Mouse (Mus musculus): ENCODE measurements at regions not wholly inside any gene's neighbourhood (a gene's known extent, or its start where the extent isn't known, plus 50 kb on each side); places are given as distances from the start of the nearest gene placed in this dataset.

DNA sequence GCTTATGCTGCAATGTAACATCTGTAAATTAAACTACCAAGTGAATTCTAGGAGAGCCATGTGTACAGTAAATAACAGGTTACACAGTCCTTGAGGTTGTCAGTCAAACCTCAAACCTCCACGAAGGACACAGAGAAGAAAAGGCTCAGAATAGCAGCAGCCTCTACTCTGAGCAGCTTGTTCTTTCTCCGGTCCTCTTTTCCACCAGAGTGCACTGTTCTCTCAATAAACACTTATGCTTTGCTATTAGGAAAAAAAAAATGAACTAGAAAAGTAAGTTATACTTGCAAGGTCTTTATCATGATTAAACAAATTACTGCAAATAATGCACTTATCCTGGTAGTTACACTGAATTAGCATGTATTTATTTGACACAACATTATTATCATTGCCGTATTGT lies 89.6 kb downstream of the Amy2a5 start:
- in situ Hi-C loops (cut with MboI, MseI), result loop anchor here (25.0 kb wide), 1 partner anchor 368 kb away; the partner anchor contains the start of gene Amy2a1

DNA sequence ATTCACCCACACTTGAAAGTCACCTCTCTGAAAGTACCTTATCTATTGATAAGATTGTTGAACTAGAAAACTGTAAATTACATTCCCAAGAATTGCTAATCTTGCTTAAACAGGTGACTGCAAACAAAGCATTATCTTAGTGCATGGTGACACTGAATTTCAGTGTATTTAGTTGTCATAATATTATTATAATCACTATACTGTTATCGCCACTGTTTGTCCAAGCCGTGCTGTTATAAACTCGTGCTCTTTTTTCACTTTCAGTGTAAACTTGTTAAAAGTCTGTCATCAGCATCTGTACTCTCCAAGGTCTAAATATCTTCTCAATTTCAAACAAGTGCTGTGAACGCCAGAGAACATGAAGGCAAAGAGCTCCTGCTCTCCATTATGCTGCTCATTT lies 96.3 kb downstream of the Amy2a5 start:
- in situ Hi-C loops (cut with MboI, MseI), result loop anchor here (25.0 kb wide), 1 partner anchor 375 kb away; the partner anchor contains the start of gene Amy2a1

Measured in T-helper 1 cell (primary cell).